Mouse (Mus musculus) lung, postnatal 25 days (tissue): ENCODE results near the gene Cyth1.

Experiments used
- DNase-seq: peaks from one replicate; pipeline ENCODE4 v3.0.0; 2022; ENCODE audit warnings: low spot score

The Cyth1 gene

DNA sequence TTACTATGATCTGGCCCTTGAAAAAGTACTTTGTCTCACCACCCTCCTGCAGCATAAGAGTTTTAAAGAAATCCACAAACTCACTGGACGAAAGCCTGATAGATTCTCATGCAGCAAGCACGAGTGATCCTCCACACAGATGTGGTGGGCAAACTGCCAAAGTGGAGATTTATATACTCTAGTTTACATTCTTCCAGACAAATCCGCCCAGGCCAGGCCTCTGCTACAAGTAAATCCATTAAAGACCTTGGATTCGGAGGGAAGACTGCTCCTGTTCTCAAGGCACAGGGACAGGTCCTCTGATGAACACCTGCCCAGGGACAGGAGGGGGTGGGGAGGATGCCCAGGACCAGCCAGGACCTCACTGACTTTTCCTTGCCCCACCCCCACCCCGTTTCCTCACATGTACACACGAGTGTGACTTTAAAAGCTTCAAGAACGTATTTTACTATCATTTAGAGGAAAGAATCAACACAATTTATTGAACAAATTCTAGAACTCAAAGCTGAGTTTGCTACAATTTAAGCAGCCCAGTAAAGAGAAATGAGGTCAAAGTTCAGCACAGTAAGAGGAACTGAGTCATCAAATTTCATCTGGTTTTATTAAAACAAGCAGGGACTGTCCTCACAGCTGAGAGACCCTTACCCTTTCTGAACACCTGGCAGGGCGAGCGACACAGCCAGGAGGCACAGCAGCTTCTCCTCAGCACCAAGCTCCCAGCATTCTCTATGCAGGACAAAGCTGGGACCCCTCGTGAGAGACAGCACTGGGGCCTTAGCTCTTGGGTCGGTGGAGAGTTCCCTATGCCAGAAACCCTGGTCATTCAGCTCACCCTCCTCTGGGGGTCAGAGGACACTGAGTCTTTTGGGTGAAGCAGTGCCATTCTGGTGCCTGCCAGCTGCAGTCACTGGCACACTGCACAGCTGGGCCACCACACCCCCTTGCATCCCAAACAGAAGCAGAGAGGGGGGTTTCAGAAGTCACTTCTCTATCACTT is 47.3 kb downstream of the Cyth1 start:
- no peak for DNase-seq

DNA sequence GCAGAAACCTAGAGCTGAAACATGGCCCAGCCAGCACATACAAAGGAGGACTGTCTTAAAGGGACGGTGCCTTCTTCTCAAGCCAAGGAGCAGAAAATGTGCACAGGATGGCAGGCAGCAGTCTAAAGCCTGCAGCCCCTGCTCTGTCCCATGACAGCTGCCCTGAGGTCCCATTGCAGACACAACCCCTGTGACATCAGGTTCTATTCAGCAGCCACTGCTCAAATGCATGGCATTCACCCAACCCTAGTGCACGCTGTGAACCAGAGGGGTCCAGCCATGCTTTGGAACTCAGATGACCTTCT is 50.1 kb downstream of the Cyth1 start:
- DNase-seq: no peak

DNA sequence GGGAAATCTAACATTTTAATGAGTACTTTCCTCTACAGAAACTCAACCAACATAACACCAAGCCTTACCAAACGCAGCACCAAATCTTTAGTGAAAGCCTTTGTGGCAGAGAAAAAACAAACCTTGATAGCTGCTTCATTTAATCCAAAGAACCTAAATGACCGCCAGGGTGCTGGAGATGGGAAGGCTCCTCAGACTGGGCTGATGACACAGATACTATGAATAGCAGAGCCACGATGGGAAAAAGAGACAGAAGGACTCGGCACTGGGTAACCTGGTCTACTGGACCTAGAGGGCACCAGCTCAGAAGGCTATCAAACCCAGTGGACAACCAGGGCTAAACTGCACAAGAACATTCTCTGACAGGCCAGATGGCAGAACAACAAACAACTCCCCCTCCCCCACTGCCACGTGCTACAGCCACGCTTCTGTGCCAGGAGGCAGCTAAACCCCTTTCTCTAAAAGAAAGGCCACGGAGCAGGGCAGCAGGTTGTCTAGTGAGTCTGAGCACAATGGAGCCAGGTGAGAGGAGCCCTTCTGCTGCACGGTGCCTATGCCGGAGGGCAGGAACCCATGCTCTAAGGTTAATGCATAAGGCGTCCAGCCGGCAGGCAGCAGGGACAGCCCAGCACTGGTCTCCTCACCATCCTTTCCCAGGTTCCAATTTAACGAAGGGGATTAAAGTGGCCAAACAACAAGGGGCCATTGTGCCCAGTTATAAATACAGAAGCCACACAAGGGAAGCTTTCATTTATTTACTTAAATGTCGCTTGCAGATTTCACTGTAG is 50.7 kb downstream of the Cyth1 start:
- no peak for DNase-seq

DNA sequence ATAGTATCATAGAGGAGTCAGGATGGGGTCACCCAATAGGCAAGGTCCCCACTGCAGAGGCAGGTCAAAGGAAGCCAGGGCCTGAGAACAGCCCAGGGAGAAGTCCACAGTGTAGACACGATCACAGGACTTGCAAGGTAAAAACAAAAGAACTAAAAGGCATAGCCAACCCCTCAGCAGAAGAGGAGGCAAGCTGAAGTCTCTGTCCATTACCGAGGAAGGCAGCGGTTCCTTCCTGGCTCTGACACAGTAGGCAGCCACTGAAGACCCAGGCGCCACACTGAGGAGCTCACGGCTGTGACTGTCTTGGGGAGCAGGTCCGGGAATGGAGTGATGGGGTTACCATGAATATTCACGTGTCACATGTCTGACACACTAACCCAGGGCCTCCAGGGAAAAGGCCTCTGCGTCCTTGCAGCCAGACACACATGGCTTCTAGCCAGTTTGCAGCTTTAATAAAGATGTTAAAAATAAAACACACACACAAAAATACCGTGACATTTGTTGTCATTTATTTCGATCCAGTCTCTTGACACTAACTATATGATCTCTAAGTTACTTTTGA is 51.5 kb downstream of the Cyth1 start:
- DNase-seq: no peak

GRCm38 (mm10) chr11:118193390-118194147 is 54.8 kb downstream of the Cyth1 start:
- peak; percentile 89 for DNase-seq

GRCm38 (mm10) chr11:118192973-118193372 is 55.4 kb downstream of the Cyth1 start:
- no peak for DNase-seq

GRCm38 (mm10) chr11:118182768-118183167 is 65.6 kb downstream of the Cyth1 start:
- no peak for DNase-seq

GRCm38 (mm10) chr11:118182353-118182752 is 66.0 kb downstream of the Cyth1 start:
- DNase-seq: no peak

DNA sequence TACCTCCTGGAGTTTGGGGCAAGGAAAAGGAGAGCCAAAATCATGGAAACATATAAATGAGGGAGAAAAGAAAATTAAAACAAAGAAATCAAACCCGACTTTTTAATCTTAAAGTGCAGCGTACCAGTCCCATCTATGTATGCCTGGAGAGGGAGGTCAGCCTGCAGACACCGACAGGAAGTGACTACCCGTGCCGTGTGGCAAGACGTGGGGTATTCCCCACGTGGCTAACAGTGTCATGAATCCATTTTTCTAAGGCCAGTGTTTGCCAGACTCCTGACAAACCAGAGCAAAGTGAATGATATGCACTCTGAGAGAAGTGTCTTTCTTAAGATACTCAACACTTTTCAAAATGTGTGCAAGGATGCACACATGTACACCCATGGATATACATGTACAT is 68.2 kb downstream of the Cyth1 start:
- no peak for DNase-seq

DNA sequence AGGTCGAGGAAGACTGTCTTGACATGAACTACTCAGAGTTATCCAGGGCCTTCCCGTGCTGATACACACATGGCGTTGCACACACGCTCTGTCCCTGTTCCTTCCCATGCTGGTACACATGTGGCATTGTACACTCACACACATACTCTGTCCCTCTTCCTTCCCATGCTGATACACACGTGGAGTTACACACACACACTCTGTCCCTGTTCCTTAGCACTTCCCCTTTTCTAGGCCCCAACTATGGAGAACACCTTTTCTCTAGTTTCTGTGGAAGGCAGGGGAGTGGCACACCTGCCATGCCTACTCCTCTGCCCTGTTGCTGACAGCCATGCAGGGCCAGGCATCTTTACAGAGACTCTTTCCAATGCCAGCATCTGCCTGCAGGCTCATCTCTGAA is 70.2 kb downstream of the Cyth1 start:
- DNase-seq: no peak

DNA sequence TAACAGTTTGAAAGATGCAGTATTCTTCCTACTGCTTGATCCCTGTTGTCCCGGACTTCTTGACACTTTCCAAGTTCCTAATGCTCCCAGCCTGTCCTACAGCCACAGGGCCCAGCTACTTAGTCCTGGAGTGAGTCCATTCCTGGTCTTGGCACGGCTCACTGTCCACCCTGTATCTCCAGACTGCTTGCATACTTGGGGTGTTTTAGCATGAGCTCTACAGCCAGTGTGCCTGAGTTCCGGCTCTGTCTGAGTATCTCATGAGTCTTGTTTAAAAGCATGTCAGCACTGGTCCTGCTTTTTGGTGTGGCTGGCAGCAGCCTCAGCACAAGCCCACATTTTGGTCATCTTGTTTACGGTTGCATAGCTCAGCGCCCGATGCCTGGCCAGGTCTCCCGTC is 73.6 kb downstream of the Cyth1 start:
- DNase-seq: no peak

- DNase-seq: no peak
These were observed 75.6 kb downstream of the Cyth1 start for GRCm38 (mm10) chr11:118172768-118173167.

- no peak for DNase-seq
These were observed 78.1 kb downstream of the Cyth1 start for GRCm38 (mm10) chr11:118170333-118170732.

DNA sequence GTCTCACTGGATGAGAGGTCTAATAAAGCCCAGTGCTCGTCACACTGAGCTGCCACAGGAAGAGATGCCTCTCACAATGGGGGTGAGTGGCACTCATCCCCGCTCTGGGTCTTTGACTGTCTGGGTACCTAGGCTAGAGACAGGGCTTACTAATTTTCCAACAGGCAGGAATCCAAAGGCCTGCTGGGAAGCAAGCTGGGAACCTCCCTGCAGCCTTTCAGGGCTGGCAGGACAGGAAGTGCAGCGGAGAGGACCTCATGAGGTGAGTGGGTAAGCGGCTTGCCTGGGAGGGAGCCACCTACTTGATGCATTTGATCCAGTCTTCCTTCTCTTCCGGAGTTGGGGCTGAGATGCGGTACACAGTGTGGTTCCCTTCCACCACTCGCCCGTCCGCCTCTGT is 79.7 kb downstream of the Cyth1 start:
- no peak for DNase-seq

- no peak for DNase-seq
These were observed 81.8 kb downstream of the Cyth1 start for GRCm38 (mm10) chr11:118166626-118167025.

DNA sequence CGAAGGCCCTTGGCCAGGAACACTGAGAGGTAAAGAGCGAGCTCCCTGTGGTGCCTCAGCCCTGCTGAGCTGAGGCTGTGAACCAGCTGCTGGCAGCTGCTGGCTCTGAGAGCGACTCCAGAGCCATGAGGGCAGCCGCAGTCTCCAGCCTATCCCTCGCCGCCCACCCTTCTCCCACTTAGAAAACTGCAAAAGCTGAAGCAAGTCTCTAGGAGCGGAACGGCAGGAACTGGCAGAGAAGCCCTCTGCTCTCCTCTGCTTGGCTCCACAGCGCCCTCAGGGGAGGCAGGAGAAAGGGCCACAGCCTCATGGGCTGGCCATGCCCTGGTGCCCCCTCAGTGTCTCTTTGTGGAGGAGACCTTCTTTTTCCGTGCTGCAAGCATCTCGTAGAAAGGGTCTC is 82.7 kb downstream of the Cyth1 start:
- no peak for DNase-seq

DNA sequence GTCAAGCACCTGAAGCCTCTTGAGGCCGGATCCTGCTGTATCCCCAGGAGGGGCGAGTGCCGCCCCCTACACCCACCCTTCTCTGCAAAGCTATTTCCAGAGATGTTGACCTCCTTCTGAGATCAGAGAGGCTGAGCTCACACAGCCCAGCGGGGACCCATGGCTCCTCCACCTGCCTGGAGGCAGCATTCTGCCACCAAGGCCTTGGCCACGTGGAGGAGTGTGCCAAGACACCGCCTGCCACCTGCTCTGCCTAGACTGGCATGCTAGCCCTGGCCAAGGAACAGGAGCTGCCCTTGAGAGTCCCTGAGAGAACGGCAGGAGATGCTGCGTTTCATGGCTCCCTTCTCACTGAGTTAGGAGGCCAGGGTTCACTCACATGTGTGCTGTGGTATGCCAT is 83.8 kb downstream of the Cyth1 start:
- no peak for DNase-seq

DNA sequence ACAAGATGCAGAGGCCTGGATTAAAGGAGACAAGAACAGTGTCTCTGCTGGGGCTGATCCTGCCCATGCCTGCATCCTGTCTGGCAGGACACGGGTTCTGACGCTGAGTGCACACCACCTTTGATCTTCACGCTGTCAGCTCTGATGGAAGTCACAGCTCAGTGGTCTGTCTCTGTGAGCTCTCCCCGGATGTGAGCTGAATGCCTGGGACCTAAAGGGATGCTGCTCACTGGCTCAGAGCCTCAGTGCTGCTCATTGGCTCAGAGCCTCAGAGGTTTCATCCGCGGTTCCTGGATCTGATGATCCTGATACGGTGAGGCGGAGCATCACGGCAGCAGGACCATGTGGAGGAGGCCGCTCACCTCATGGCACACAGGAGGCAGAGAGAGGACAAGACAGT is 86.1 kb downstream of the Cyth1 start:
- DNase-seq: peak; percentile 18

- no peak for DNase-seq
These were observed 87.2 kb downstream of the Cyth1 start for GRCm38 (mm10) chr11:118161240-118161639.

DNA sequence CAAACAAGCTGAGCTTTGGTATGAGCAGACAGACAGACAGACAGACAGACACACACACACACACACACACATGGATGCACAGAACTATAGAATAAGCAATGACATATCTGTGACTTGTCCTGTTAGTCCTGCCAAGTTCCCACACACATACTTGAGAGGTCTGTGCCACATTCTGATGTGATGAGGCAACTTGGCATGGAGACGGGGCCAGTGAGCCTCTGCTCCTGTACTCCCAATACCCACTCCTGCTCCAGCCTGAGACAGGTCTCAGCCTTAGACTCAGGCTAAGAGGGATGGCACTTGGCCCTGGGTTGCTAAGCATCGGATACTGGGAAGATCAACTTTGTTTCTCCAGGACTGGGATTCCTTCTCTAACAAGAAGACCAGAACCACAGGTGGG is 87.6 kb downstream of the Cyth1 start:
- DNase-seq: no peak

- DNase-seq: no peak
These were observed 89.6 kb downstream of the Cyth1 start for GRCm38 (mm10) chr11:118158753-118159152.

GRCm38 (mm10) chr11:118156480-118157060 is 91.8 kb downstream of the Cyth1 start:
- no peak for DNase-seq
